Mouse (Mus musculus) hindbrain, embryonic 14.5 days (tissue): ENCODE data around the gene Tjap1. TPM values are rescaled to one million over a fixed set of nuclear protein-coding genes. Genes with fewer than 3 reads are reported as not detected.

Experiments used
- ATAC-seq: fragments of 200-750 bp; cut with Nextera tagmentation; 2 replicates; pipeline ENCODE4 v1.8.0; 2017; ENCODE audit warnings: moderate number of reproducible peaks, mild to moderate bottlenecking, moderate TSS enrichment, moderate library complexity; ENCODE audit not compliant: low FRiP score
- DNase-seq: peaks from one replicate; pipeline ENCODE4 v3.0.0-alpha.2; 2015; ENCODE audit warnings: low spot score
- H3K27ac ChIP-seq: fragments of 300-500 bp; sonication (generic); 2 replicates; pipeline ENCODE4 v1.5.1; 2014; ENCODE audit warnings: mild to moderate bottlenecking, moderate library complexity
- H3K27me3 ChIP-seq: fragments of 300-500 bp; sonication (generic); 2 replicates; pipeline ENCODE4 v1.6.1; 2014; ENCODE audit warnings: mild to moderate bottlenecking, low read length, mixed read lengths; ENCODE audit not compliant: control insufficient read depth, insufficient read depth
- H3K36me3 ChIP-seq: fragments of 300-500 bp; sonication (generic); replicated peaks from 2 replicates; pipeline ENCODE4 v1.6.1; 2014; ENCODE audit not compliant: control insufficient read depth, insufficient read depth
- H3K4me1 ChIP-seq: fragments of 300-500 bp; sonication (generic); replicated peaks from 2 replicates; pipeline ENCODE4 v1.6.1; 2014; ENCODE audit warnings: antibody characterized with exemption, low read length, mixed read lengths; ENCODE audit not compliant: control insufficient read depth, insufficient read depth
- H3K4me2 ChIP-seq: fragments of 300-500 bp; sonication (generic); replicated peaks from 2 replicates; pipeline ENCODE4 v1.6.1; 2014; ENCODE audit warnings: mild to moderate bottlenecking, moderate library complexity
- H3K4me3 ChIP-seq: fragments of 300-500 bp; sonication (generic); replicated peaks from 2 replicates; pipeline ENCODE4 v1.5.1; 2014; ENCODE audit warnings: mild to moderate bottlenecking, low read length
- H3K9ac ChIP-seq: fragments of 300-500 bp; sonication (generic); 2 replicates; pipeline ENCODE4 v1.6.1; 2014
- H3K9me3 ChIP-seq: fragments of 300-500 bp; sonication (generic); 2 replicates; pipeline ENCODE4 v1.6.1; 2016; ENCODE audit warnings: low read length; ENCODE audit not compliant: control insufficient read depth
- WGBS: fragments of 180-500 bp; shearing (Covaris S2); extraction: QIAGEN DNeasy Blood & Tissue Kit; methylation state at CpG from one replicate; pipeline ENCODE4 v1.1.7; 2014; 5-methylcytosine and 5-hydroxymethylcytosine counted together
- polyA plus RNA-seq: library from polyadenylated mRNA; unstranded; fragments of >200 nt; fragmentation: Nextera tagmentation; extraction: Ambion mirVana; gene quantifications from 2 replicates; pipeline ENCODE4 v1.2.1, GENCODE M21; 2014

Gene Tjap1
- polyA plus RNA-seq, 1 experiment from 2014 or later, result 22.3 TPM

DNA sequence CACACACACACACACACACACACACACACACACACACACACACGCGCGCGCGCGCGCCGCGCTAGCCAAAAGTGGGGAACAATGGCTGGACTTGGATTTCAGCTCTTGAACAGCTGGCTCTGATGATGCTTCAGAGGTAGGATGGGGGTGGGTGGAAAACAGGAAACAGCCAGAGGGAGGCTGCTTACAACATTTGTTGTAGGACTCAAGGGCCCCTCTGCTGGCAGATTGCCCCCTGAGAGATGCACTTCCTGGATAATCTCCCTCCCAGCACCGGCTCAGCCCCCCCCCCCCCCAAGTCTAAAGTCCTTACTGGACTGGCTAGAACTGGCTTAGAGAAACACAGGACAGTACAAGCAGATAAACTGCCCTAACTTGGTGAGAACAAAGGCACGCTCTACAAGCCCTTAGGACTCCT is 4.9 kb upstream of the Tjap1 start:
- H3K27ac ChIP-seq, result peak overlapping the region; percentile 43; the same call in 1 of the 2 replicates

DNA sequence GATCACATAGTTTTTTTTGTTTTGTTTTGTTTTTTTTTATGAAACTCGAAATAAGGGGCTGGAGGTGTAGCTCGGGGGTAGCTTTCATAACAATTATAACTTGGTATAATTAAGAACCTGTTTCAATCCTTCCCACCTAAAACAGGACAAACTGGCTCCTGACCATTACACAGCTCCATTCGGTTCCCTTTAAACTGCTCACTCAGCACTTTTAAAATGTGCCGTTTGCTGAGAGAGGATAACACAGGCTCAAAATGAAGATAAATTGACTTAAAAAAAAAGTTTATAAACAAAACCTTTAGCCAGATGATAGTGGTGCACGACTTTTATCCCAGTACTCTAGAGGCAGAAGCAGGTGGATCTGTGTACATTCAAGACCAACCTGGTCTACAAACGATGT is 2.6 kb upstream of the Tjap1 start:
- H3K27ac ChIP-seq, result no peak overlapping the region
- H3K36me3 ChIP-seq, result no peaks in the 10 kb centered on the region
- H3K4me2 ChIP-seq, result no peak overlapping the region
- peaks cover 12% of the 10 kb centered on the region for H3K4me1 ChIP-seq
- no peak overlapping the region for H3K9ac ChIP-seq
- DNase-seq (no peak), ATAC-seq (no peak)
- no peak overlapping the region for H3K4me3 ChIP-seq
- H3K9me3 ChIP-seq, result no peaks in the 10 kb centered on the region
- WGBS, result 78% methylated on average over 6 of the region's 6 CpGs
- no peaks in the 10 kb centered on the region for H3K27me3 ChIP-seq

More for the DNA sequence above, 4.9 kb upstream of the Tjap1 start:
- ATAC-seq (no peak), DNase-seq (no peak)
- 63% methylated on average over 11 of the region's 11 CpGs for WGBS
- Histone ChIP-seq H3K4me1 (no peaks in the 10 kb centered on the region), H3K9ac (no peak overlapping the region), H3K9me3 (no peaks in the 10 kb centered on the region), H3K4me2 (no peak overlapping the region), H3K4me3 (no peak overlapping the region), H3K27me3 (no peaks in the 10 kb centered on the region), H3K36me3 (no peaks in the 10 kb centered on the region)

DNA sequence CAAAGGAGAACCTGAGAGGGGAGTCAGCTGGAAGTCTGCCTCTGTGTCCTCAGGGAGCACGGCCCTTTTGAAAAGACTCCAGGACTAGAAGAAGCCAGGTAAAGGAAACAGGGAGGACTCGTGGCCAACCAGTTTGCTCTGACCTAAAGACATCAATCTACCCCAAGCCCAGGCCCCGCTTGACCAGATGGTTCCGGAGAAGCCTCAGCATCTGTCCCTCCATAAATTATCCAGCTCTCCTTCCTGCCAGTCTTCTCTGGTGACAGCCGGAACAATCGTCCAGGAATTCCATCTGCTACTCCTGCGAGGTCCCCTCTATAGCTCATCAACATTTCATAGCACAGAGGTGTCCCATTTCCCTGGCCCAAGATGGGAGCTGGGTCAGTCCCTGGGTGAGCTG is 1.8 kb upstream of the Tjap1 start:
- H3K36me3 ChIP-seq, result no peaks in the 10 kb centered on the region; the same call in 1 of the 2 replicates
- no peak overlapping the region for H3K4me3 ChIP-seq
- no peaks in the 10 kb centered on the region for H3K27me3 ChIP-seq
- ATAC-seq (no peak), DNase-seq (no peak)
- H3K27ac ChIP-seq, result no peak overlapping the region
- no peaks in the 10 kb centered on the region for H3K9me3 ChIP-seq
- H3K4me2 ChIP-seq, result no peak overlapping the region
- WGBS, result 43% methylated on average over 7 of the region's 7 CpGs
- H3K9ac ChIP-seq, result no peak overlapping the region
- H3K4me1 ChIP-seq, result peaks cover 12% of the 10 kb centered on the region

DNA sequence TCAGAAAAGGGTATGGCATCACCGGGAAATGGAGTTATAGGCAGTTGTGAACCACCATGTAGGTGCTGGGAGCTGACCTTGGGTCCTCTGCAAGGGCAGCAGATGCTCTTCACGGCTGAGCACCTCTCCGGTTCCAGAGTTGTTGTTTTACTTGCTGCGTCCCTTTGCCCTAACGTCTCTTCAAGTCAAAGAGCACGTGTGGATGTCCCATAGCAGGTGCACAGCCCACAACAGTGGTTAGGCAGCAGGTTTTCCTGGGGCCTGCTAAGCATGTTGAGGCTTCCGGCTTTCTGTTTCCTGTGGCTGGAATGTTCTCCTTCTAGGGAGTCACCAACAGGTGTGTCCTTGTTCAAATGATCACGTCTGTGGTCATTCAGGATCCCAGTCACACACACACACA is 1.1 kb upstream of the Tjap1 start:
- Histone ChIP-seq H3K4me2 (no peak overlapping the region), H3K27me3 (no peaks in the 10 kb centered on the region), H3K27ac (no peak overlapping the region), H3K36me3 (peaks cover 4% of the 10 kb centered on the region), H3K4me1 (peaks cover 12% of the 10 kb centered on the region), H3K4me3 (no peak overlapping the region), H3K9ac (no peak overlapping the region), H3K9me3 (no peaks in the 10 kb centered on the region)
- DNase-seq, result no peak
- no peak for ATAC-seq
- WGBS, result 82% methylated on average over 8 of the region's 8 CpGs

DNA sequence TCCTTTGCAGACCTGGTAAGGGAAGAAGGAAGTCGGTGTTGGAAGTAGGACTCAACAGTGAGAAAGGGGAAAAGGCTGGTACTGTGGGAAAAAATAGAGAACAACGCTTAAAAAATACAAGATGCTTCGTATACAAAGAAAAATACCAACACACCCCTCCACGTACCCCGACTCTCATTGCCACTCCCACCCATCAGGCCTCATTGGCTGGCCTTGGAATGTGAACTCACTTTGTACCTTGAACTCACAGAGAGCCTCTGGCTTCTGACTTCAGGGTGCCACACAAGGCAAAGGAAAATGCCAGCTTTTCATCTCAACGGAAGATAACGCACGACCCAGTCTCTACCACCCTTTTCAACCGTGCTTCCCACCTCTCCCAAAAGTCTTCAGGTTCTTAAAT is 314 bp upstream of the Tjap1 start:
- Histone ChIP-seq H3K9me3 (no peaks in the 10 kb centered on the region), H3K36me3 (peaks cover 10% of the 10 kb centered on the region), H3K4me3 (peak overlapping the region; percentile 65), H3K4me2 (peak overlapping the region; percentile 95), H3K27me3 (no peaks in the 10 kb centered on the region), H3K9ac (no peak overlapping the region; the same call in 1 of the 2 replicates), H3K4me1 (peaks cover 12% of the 10 kb centered on the region), H3K27ac (no peak overlapping the region)
- WGBS, result 25% methylated on average over 9 of the region's 9 CpGs
- ATAC-seq, result 0 out of 2 replicates have a peak, but pooled peaks have one; percentile 41
- no peak for DNase-seq

DNA sequence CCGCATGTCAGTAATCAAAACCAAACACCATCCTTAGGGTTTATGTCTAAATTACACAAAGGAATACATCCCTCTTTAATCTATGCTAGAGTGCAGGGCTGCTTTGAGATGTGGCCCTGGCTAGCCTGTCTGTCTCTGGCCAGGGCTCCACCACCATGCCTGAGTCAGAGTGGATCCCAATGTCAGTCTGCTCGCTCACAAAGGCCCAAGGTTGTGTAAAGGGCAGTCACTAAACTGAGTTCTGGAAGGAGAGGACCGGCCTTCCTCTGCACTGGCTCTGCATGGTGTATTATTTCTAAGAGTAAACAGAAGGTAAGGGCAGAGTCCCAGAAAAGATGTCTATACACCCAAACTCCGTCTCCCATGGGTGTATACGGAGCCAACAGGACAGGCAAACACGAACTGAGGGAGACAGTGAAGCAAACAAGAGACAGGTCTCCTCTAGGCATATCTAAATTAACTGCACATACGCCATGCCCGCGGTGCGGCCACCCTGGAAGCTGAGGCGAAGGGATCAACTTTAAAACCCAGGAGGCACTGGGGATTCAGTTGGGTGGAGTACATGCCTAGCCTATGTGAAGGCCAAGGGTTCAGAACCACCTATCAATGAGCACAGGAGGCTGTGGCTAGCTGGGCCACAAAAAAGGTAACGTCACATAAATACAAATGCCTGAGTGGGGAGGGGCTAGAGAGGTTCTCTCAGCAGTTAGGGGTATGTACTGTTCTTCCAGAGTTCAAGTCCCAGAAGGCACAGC is 4.6 kb downstream of the Tjap1 start:
- DNase-seq (no peak), ATAC-seq (no peak)
- Histone ChIP-seq H3K27me3 (no peaks in the 10 kb centered on the region), H3K27ac (no peak overlapping the region), H3K36me3 (peaks cover 10% of the 10 kb centered on the region), H3K9ac (no peak overlapping the region), H3K9me3 (no peaks in the 10 kb centered on the region), H3K4me1 (peaks cover 12% of the 10 kb centered on the region), H3K4me2 (no peak overlapping the region), H3K4me3 (no peak overlapping the region)
- 92% methylated on average over 12 of the region's 12 CpGs for WGBS

DNA sequence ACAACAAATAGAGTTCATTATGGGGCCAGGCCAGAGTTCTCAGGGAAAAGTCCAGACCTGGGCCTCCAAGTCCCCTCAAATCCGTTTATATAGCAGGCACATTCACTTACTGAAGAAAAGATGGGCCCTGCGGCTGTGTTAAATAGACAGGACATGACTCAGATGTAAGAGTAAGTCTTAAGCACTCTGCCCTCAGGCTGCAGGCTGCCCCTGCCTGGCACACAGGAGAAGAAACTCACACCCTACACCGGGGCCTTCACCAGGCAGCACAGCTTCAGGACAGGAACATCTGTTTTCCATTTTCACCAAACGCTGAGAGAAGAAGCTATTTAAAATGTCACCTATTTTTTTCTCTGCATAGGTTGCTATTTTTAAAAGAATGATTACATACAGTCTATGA is 5.2 kb downstream of the Tjap1 start:
- H3K9me3 ChIP-seq, result no peaks in the 10 kb centered on the region
- no peak overlapping the region for H3K9ac ChIP-seq
- H3K27me3 ChIP-seq, result no peaks in the 10 kb centered on the region
- peaks cover 12% of the 10 kb centered on the region for H3K4me1 ChIP-seq
- peaks cover 10% of the 10 kb centered on the region for H3K36me3 ChIP-seq
- 90% methylated on average over 4 of the region's 4 CpGs for WGBS
- no peak for DNase-seq
- ATAC-seq, result no peak
- no peak overlapping the region for H3K4me2 ChIP-seq
- no peak overlapping the region for H3K27ac ChIP-seq
- no peak overlapping the region for H3K4me3 ChIP-seq

DNA sequence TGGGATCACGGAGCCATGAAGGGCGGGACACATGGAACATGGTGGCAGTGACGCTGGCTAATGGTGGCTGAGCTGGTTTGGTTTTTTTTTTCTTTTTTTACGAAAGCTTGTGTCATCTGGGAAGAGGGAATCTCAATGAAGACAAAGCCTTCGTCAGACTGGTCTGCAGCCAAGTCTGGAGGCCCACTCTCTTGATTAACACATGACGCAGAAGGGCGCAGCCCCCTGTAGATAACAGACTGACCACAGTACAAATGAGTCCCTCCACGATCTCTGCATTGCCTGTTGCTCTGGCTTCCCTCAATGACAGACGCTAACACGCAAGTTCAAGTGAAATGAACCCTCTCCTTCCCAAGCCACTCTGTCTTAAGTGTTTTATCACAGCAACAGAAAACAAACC is 7.3 kb downstream of the Tjap1 start:
- Histone ChIP-seq H3K9ac (no peak overlapping the region), H3K27ac (no peak overlapping the region), H3K36me3 (peaks cover 17% of the 10 kb centered on the region), H3K4me2 (no peak overlapping the region), H3K27me3 (no peaks in the 10 kb centered on the region), H3K4me3 (no peak overlapping the region), H3K9me3 (no peaks in the 10 kb centered on the region), H3K4me1 (no peaks in the 10 kb centered on the region)
- 92% methylated on average over 10 of the region's 10 CpGs for WGBS
- DNase-seq (no peak), ATAC-seq (no peak)

DNA sequence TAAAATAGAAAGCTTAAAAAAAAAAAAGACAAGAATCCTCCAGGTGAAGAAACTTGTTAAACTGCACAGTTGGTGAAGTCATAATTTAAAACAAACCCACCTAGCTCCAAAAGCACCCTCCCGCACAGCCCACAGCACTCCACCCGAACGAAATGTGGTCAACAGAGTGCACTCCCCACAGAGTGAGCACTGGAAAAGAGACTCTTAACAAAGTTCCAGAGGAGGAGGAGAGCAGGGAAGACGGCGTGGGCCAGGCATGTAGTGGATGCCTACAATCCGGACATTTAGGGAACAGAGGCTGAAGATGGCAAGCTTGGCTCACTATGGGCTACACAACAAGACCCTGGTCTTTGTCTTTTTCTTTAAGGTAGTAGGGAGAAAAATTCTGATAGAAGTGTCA is 7.8 kb downstream of the Tjap1 start:
- peaks cover 17% of the 10 kb centered on the region for H3K36me3 ChIP-seq
- H3K27ac ChIP-seq, result no peak overlapping the region
- WGBS, result 88% methylated on average over 6 of the region's 6 CpGs
- no peaks in the 10 kb centered on the region for H3K9me3 ChIP-seq
- H3K9ac ChIP-seq, result no peak overlapping the region
- ATAC-seq, result no peak
- DNase-seq, result no peak
- no peak overlapping the region for H3K4me2 ChIP-seq
- H3K27me3 ChIP-seq, result no peaks in the 10 kb centered on the region
- H3K4me1 ChIP-seq, result no peaks in the 10 kb centered on the region
- H3K4me3 ChIP-seq, result no peak overlapping the region

DNA sequence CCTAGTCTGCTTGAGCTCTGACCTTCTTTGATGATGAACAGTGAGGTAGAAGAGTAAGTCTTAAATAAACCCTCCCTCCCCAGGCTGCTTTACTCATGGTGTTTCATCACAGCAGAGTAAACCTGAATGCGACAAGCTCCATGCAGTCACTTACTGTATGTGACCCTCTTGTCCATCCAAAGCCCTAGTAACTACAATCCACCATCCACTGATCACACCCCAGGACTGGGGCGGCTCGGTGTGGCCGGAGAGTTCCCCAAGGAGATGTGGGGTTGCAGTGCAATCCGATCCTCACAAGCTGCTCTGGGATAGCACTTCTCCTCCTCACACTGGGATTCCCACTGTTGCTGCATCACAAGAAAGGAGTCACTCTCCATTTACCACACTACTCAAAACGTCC is 8.4 kb downstream of the Tjap1 start:
- Histone ChIP-seq H3K27ac (no peak overlapping the region), H3K4me3 (no peak overlapping the region), H3K36me3 (peaks cover 21% of the 10 kb centered on the region), H3K9me3 (no peaks in the 10 kb centered on the region), H3K27me3 (no peaks in the 10 kb centered on the region), H3K4me1 (no peaks in the 10 kb centered on the region), H3K4me2 (no peak overlapping the region), H3K9ac (no peak overlapping the region)
- 83% methylated on average over 6 of the region's 6 CpGs for WGBS
- no peak for ATAC-seq
- no peak for DNase-seq
